Mouse (Mus musculus) E14TG2a.4 (cell line): ENCODE measurements around the gene Me3.

ENCODE experiments used
- CTCF ChIP-seq: conservative IDR thresholded peaks from 2 replicates; pipeline ENCODE4 v1.5.1; 2014; ENCODE audit warnings: low read length
- NANOG ChIP-seq: IDR thresholded peaks from 2 replicates; pipeline ENCODE4 v1.6.1; 2014; ENCODE audit warnings: borderline replicate concordance, low read length, mixed read lengths

DNA sequence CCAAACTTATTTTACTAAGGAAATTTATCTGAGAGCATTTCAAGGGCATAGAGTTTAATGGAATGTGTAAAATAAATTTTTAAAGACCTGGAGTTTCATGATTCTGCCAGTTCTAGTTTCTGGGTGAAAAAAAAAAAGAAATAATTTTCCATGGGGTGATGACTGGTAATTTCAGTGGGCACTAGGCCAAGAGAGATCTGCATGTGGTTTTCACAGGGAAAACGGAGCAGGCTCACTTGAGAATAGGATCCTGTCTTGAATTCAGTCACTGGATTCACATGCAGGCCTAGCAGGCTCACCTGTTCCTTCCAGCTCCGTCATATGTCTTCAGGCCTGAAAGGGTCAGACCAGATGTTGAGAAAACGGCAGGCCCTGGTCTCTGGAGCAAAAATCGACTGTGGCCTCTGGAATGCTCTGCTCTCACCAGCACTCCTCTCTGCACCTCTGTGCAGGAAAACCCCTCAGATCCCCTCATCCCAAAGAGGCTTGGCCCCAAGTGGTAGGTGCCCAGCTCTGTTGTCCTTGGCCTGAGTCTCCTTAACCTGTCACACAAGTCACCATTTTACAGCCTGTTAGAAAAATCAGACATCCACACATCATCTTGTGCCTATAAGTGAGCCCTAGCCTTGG is 196.4 kb downstream of the Me3 start:
- TF ChIP-seq CTCF, result no peak
- TF ChIP-seq NANOG, result no peak
